Mouse (Mus musculus) heart, embryonic 11.5 days (tissue): ENCODE data around the gene Ugt1a6b. TPM values are rescaled to one million over a fixed set of nuclear protein-coding genes. Genes with fewer than 3 reads are reported as not detected.
A peak's percentile ranks its signal among the peaks of the same experiment; 100 is the strongest.

ENCODE experiments used
- ATAC-seq: fragments of 200-750 bp; cut with Nextera tagmentation; replicated peaks from 2 replicates; pipeline ENCODE4 v1.8.0; 2017; ENCODE audit warnings: moderate library complexity; ENCODE audit not compliant: insufficient number of reproducible peaks, low FRiP score, low TSS enrichment
- H3K27ac ChIP-seq: fragments of 300-500 bp; sonication (generic); 2 replicates; pipeline ENCODE4 v1.5.1; 2014; ENCODE audit warnings: mild to moderate bottlenecking, low read depth, low read length
- H3K27me3 ChIP-seq: fragments of 300-500 bp; sonication (generic); 2 replicates; pipeline ENCODE4 v1.6.1; 2014; ENCODE audit warnings: mild to moderate bottlenecking, low read length, mixed read lengths; ENCODE audit not compliant: control insufficient read depth, insufficient read depth
- H3K36me3 ChIP-seq: fragments of 300-500 bp; sonication (generic); 2 replicates; pipeline ENCODE4 v1.6.1; 2014; ENCODE audit warnings: mild to moderate bottlenecking, low read length, moderate library complexity, mixed read lengths; ENCODE audit not compliant: control insufficient read depth, insufficient read depth
- H3K4me1 ChIP-seq: fragments of 300-500 bp; sonication (generic); 2 replicates; pipeline ENCODE4 v1.6.1; 2014; ENCODE audit warnings: low read length; ENCODE audit not compliant: control insufficient read depth, insufficient read depth
- H3K4me2 ChIP-seq: fragments of 300-500 bp; sonication (generic); 2 replicates; pipeline ENCODE4 v1.6.1; 2014; ENCODE audit warnings: mild to moderate bottlenecking, moderate library complexity
- H3K4me3 ChIP-seq: fragments of 300-500 bp; sonication (generic); 2 replicates; pipeline ENCODE4 v1.5.1; 2014; ENCODE audit warnings: low read depth, low read length
- H3K9ac ChIP-seq: fragments of 300-500 bp; sonication (generic); 2 replicates; pipeline ENCODE4 v1.6.1; 2014; ENCODE audit warnings: mild to moderate bottlenecking, low read depth, low read length, moderate library complexity
- H3K9me3 ChIP-seq: fragments of 300-500 bp; sonication (generic); replicated peaks from 2 replicates; pipeline ENCODE4 v1.6.1; 2016; ENCODE audit warnings: low read length; ENCODE audit not compliant: control insufficient read depth
- WGBS: fragments of 180-500 bp; shearing (Covaris S2); extraction: QIAGEN DNeasy Blood & Tissue Kit; methylation state at CpG from one replicate; pipeline ENCODE4 v1.1.7; 2014; ENCODE audit not compliant: insufficient replicate concordance; 5-methylcytosine and 5-hydroxymethylcytosine counted together
- polyA plus RNA-seq: library from polyadenylated mRNA; unstranded; fragments of >200 nt; fragmentation: Nextera tagmentation; extraction: Ambion mirVana; gene quantifications from 2 replicates; pipeline ENCODE4 v1.2.1, GENCODE M21; 2014

Ugt1a6b gene
- polyA plus RNA-seq, 1 experiment from 2014 or later = not detected

DNA sequence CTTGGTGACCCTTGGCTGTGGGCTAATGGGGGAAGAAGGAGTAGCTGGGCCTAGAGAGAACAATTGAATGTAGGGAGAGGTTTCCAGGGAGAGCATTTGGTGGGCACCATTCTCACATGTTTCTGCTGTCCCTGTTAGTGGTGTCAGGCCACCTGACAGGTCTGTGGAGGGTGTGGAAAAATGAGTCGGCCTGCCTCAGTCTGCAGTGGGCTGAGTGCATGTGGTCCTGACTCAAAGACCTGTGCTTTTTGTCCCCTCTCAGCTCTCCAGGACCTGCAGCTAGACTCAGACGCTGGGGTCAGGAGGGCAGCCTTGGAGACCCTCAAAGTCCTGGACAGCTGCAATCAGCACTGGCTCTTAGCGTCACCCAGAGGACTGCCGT lies 156.6 kb downstream of the Ugt1a6b start:
- peaks cover 43% of the 10 kb centered on the region for H3K36me3 ChIP-seq
- H3K9ac ChIP-seq = no peak overlapping the region
- no peak overlapping the region for H3K27ac ChIP-seq
- peaks cover 13% of the 10 kb centered on the region; the same call in 1 of the 2 replicates for H3K4me1 ChIP-seq
- H3K9me3 ChIP-seq = peaks cover 43% of the 10 kb centered on the region
- ATAC-seq = 0 out of 2 replicates have a peak, but pooled peaks have one; percentile 3
- H3K27me3 ChIP-seq = no peaks in the 10 kb centered on the region
- H3K4me2 ChIP-seq = no peak overlapping the region
- 72% methylated on average over 4 of the region's 4 CpGs for WGBS
- H3K4me3 ChIP-seq = no peak overlapping the region

- Histone ChIP-seq H3K4me2 (no peak overlapping the region), H3K36me3 (peaks cover 48% of the 10 kb centered on the region), H3K27ac (no peak overlapping the region), H3K4me1 (peaks cover 17% of the 10 kb centered on the region; the same call in 1 of the 2 replicates), H3K9ac (no peak overlapping the region), H3K9me3 (peaks cover 39% of the 10 kb centered on the region), H3K27me3 (no peaks in the 10 kb centered on the region), H3K4me3 (no peak overlapping the region)
- WGBS = 79% methylated on average over 6 of the region's 6 CpGs
- ATAC-seq = 0 out of 2 replicates have a peak, but pooled peaks have one; percentile 1
Observed at GRCm38 (mm10) chr1:88260114-88260513, 157.1 kb downstream of the Ugt1a6b start.

GRCm38 (mm10) chr1:88260604-88261377 lies 157.7 kb downstream of the Ugt1a6b start:
- WGBS = 80% methylated on average over 10 of the region's 10 CpGs
- Histone ChIP-seq H3K9me3 (peaks cover 37% of the 10 kb centered on the region), H3K36me3 (peaks cover 55% of the 10 kb centered on the region)

DNA sequence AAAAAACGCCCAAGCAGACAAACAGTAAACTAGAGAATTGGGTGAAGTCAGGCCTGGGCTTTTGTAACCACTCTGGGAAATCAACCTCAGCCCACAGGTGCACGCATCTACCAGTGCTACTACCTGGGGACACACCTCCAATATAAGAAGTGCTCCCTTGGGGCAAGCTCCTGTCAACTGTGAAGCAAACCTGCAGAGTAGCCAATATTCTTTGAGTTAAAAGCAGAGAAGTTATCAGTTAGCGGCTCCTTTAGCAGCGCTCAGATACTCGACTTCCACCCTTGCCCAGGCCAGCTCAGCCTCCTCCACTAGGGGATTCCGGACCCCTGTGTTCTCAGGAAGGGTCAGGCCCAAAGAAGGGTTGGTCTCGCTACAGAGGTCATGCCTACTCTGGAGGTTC lies 158.7 kb downstream of the Ugt1a6b start:
- Histone ChIP-seq H3K9me3 (peaks cover 28% of the 10 kb centered on the region), H3K36me3 (peaks cover 64% of the 10 kb centered on the region), H3K9ac (no peak overlapping the region), H3K4me1 (peaks cover 21% of the 10 kb centered on the region), H3K4me2 (no peak overlapping the region), H3K27ac (no peak overlapping the region), H3K27me3 (no peaks in the 10 kb centered on the region), H3K4me3 (no peak overlapping the region)
- no peak for ATAC-seq
- WGBS = 82% methylated on average over 7 of the region's 7 CpGs

More at GRCm38 (mm10) chr1:88260604-88261377, 157.7 kb downstream of the Ugt1a6b start:
- Histone ChIP-seq H3K27me3 (no peaks in the 10 kb centered on the region), H3K4me2 (no peak overlapping the region), H3K4me3 (no peak overlapping the region), H3K27ac (no peak overlapping the region), H3K9ac (no peak overlapping the region), H3K4me1 (peaks cover 21% of the 10 kb centered on the region)
- no peak for ATAC-seq

GRCm38 (mm10) chr1:88262255-88262654 lies 159.2 kb downstream of the Ugt1a6b start:
- H3K9ac ChIP-seq = no peak overlapping the region
- whole genome bisulfite sequencing = 85% methylated on average over 4 of the region's 4 CpGs

DNA sequence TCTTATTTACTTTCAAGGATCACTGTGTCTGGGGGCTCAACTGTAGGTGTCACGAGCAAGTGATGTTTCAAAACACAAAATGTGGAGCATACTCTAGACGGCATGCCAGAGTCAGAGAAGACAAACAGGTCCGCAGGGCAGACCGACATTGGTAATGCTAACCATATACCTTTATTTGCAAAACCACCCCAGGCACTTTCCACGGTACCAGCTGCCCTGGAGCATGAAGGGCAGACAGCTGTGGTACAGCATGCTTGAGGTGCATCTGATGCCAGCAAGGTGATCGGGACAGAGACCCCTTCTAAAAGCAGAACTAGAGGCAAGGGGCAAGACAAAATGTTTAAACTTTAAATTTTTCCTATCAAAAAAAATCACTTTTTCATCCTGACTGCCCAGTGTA lies 159.9 kb downstream of the Ugt1a6b start:
- H3K9ac ChIP-seq = no peak overlapping the region
- H3K9me3 ChIP-seq = peaks cover 15% of the 10 kb centered on the region
- 75% methylated on average over 6 of the region's 6 CpGs for WGBS
- ATAC-seq = no peak
- H3K4me2 ChIP-seq = no peak overlapping the region
- no peak overlapping the region for H3K4me3 ChIP-seq
- no peak overlapping the region for H3K27ac ChIP-seq
- peaks cover 77% of the 10 kb centered on the region for H3K36me3 ChIP-seq
- peaks cover 21% of the 10 kb centered on the region for H3K4me1 ChIP-seq
- no peaks in the 10 kb centered on the region for H3K27me3 ChIP-seq

More at GRCm38 (mm10) chr1:88262255-88262654, 159.2 kb downstream of the Ugt1a6b start:
- Histone ChIP-seq H3K9me3 (peaks cover 22% of the 10 kb centered on the region), H3K27me3 (no peaks in the 10 kb centered on the region), H3K27ac (no peak overlapping the region), H3K4me3 (no peak overlapping the region), H3K4me1 (peaks cover 21% of the 10 kb centered on the region), H3K36me3 (peaks cover 70% of the 10 kb centered on the region), H3K4me2 (no peak overlapping the region)
- no peak; the same call in 1 of the 2 replicates for ATAC-seq

GRCm38 (mm10) chr1:88263778-88264177 lies 160.7 kb downstream of the Ugt1a6b start:
- H3K4me1 ChIP-seq = peaks cover 21% of the 10 kb centered on the region
- H3K27me3 ChIP-seq = no peaks in the 10 kb centered on the region
- ATAC-seq = no peak
- no peak overlapping the region for H3K27ac ChIP-seq
- H3K9ac ChIP-seq = no peak overlapping the region
- 90% methylated on average over 5 of the region's 5 CpGs for WGBS
- peaks cover 14% of the 10 kb centered on the region; the same call in 1 of the 2 replicates for H3K9me3 ChIP-seq
- H3K36me3 ChIP-seq = peaks cover 85% of the 10 kb centered on the region
- no peak overlapping the region for H3K4me2 ChIP-seq
- H3K4me3 ChIP-seq = no peak overlapping the region

- WGBS = 78% methylated on average over 7 of the region's 7 CpGs
- Histone ChIP-seq H3K36me3 (peaks cover 90% of the 10 kb centered on the region), H3K9me3 (peaks cover 14% of the 10 kb centered on the region; the same call in 1 of the 2 replicates), H3K9ac (no peak overlapping the region), H3K4me1 (peaks cover 18% of the 10 kb centered on the region), H3K27ac (no peak overlapping the region), H3K27me3 (no peaks in the 10 kb centered on the region), H3K4me2 (no peak overlapping the region), H3K4me3 (no peak overlapping the region)
- ATAC-seq = no peak
Observed at GRCm38 (mm10) chr1:88264237-88264868, 161.3 kb downstream of the Ugt1a6b start.
